Mouse (Mus musculus) macrophage (primary cell): ENCODE data around the gene Glb1l. TPM values are rescaled to one million over a fixed set of nuclear protein-coding genes. Genes with fewer than 3 reads are reported as not detected.

ENCODE experiments used
- H3K27ac ChIP-seq: fragments of 350-480 bp; formaldehyde crosslinking; 2 replicates; pipeline ENCODE4 v1.9.0; 2021
- H3K36me3 ChIP-seq: fragments of 350-480 bp; formaldehyde crosslinking; 2 replicates; pipeline ENCODE4 v1.9.0; 2021; ENCODE audit errors: inconsistent target
- H3K4me3 ChIP-seq: fragments of 350-480 bp; formaldehyde crosslinking; 2 replicates; pipeline ENCODE4 v1.9.0; 2021; ENCODE audit errors: inconsistent target
- H3K79me2 ChIP-seq: fragments of 350-480 bp; formaldehyde crosslinking; 2 replicates; pipeline ENCODE4 v1.9.0; 2021; ENCODE audit errors: inconsistent target
- WGBS: methylation state at CpG from one replicate; pipeline ENCODE4 v1.1.7; 2026; ENCODE audit warnings: inconsistent platforms; ENCODE audit not compliant: missing documents; 5-methylcytosine and 5-hydroxymethylcytosine counted together
- polyA plus RNA-seq: library from polyadenylated mRNA; stranded (reverse); fragments of 250-400 nt; gene quantifications from 3 replicates; pipeline ENCODE4 v1.2.4, GENCODE M21; 2018; ENCODE audit warnings: inconsistent platforms
- total RNA-seq, 78 experiments: library from RNA; depleted of rRNA; stranded (reverse); fragments of 250-400 nt; gene quantifications; 1 replicate in 9 of 78; 2 replicates in 24 of 78; 3 replicates in 43 of 78; 4 replicates in 2 of 78; pipeline ENCODE4 v1.2.4; 2018; ENCODE audit warnings: inconsistent platforms in 56 of 78

The Glb1l gene
- total RNA-seq (2018; cell fraction: chromatin; rRNA removed), result 100 to 1,000 TPM in 24 of 26 experiments, 10 to 100 TPM in 2; 78.5 to 191 (median 120) TPM
- total RNA-seq (2018; cell fraction: cytosol; rRNA removed), result 10 to 100 TPM in 16 of 26 experiments, 1 to 10 TPM in 10; 6.4 to 16.9 (median 11.9) TPM
- 10 to 100 TPM; 31.2 to 99.4 (median 64.4) TPM for total RNA-seq (2018; cell fraction: nucleus; rRNA removed)
- 9.8 to 15.2 TPM (median 13.2 TPM) in 3 replicates for polyA plus RNA-seq

- H3K27ac ChIP-seq, result peak within 1 kb of the TSS; percentile 71
- WGBS, result 3% methylated on average over 38 of the region's 42 CpGs
Measured at GRCm38 (mm10) chr1:75210136-75211087, at the start of gene Glb1l, which contains the start of gene Stk16. Gene Glb1l, minus strand, starts transcription at chr1:75210813. Gene Stk16, plus strand, starts transcription at chr1:75210838.

GRCm38 (mm10) chr1:75255516-75256046 is 45.0 kb upstream of the Glb1l start:
- no peak overlapping the region for H3K27ac ChIP-seq
- H3K79me2 ChIP-seq, result no peaks in the 10 kb centered on the region
- H3K36me3 ChIP-seq, result no peaks in the 10 kb centered on the region
- 44% methylated on average over 10 of the region's 10 CpGs for WGBS
- no peak overlapping the region for H3K4me3 ChIP-seq

More at GRCm38 (mm10) chr1:75210136-75211087, at the start of gene Glb1l, which contains the start of gene Stk16:
- Histone ChIP-seq H3K36me3 (peaks cover 12% of the 10 kb centered on the region; the same call in 1 of the 2 replicates), H3K79me2 (peaks cover 38% of the 10 kb centered on the region), H3K4me3 (peak within 1 kb of the TSS; percentile 78)

GRCm38 (mm10) chr1:75254625-75255013 is 44.0 kb upstream of the Glb1l start:
- WGBS, result 87% methylated on average over 8 of the region's 8 CpGs
- no peak overlapping the region for H3K4me3 ChIP-seq
- H3K36me3 ChIP-seq, result no peaks in the 10 kb centered on the region
- H3K79me2 ChIP-seq, result no peaks in the 10 kb centered on the region
- no peak overlapping the region for H3K27ac ChIP-seq

GRCm38 (mm10) chr1:75253849-75254624 is 43.4 kb upstream of the Glb1l start:
- no peak overlapping the region for H3K4me3 ChIP-seq
- no peaks in the 10 kb centered on the region for H3K36me3 ChIP-seq
- WGBS, result 62% methylated on average over 16 of the region's 16 CpGs
- no peaks in the 10 kb centered on the region for H3K79me2 ChIP-seq
- H3K27ac ChIP-seq, result no peak overlapping the region

- Histone ChIP-seq H3K4me3 (no peak overlapping the region), H3K79me2 (no peaks in the 10 kb centered on the region), H3K27ac (no peak overlapping the region), H3K36me3 (no peaks in the 10 kb centered on the region)
- WGBS, result 89% methylated on average over 16 of the region's 16 CpGs
Measured at GRCm38 (mm10) chr1:75253029-75253428, 42.4 kb upstream of the Glb1l start.

- Histone ChIP-seq H3K27ac (no peak overlapping the region), H3K4me3 (no peak overlapping the region), H3K36me3 (no peaks in the 10 kb centered on the region), H3K79me2 (no peaks in the 10 kb centered on the region)
- WGBS, result 86% methylated on average over 13 of the region's 13 CpGs
Measured at GRCm38 (mm10) chr1:75252308-75252707, 41.7 kb upstream of the Glb1l start.

GRCm38 (mm10) chr1:75251112-75251970 is 40.7 kb upstream of the Glb1l start:
- Histone ChIP-seq H3K4me3 (no peak overlapping the region), H3K79me2 (no peaks in the 10 kb centered on the region), H3K27ac (no peak overlapping the region), H3K36me3 (no peaks in the 10 kb centered on the region)
- WGBS, result 6% methylated on average over 21 of the region's 22 CpGs

GRCm38 (mm10) chr1:75250498-75250897 is 39.9 kb upstream of the Glb1l start:
- Histone ChIP-seq H3K36me3 (no peaks in the 10 kb centered on the region), H3K27ac (no peak overlapping the region), H3K4me3 (no peak overlapping the region), H3K79me2 (no peaks in the 10 kb centered on the region)
- 93% methylated on average over 3 of the region's 3 CpGs for WGBS

GRCm38 (mm10) chr1:75248041-75248772 is 37.6 kb upstream of the Glb1l start:
- no peaks in the 10 kb centered on the region for H3K79me2 ChIP-seq
- 66% methylated on average over 9 of the region's 9 CpGs for WGBS
- no peaks in the 10 kb centered on the region for H3K36me3 ChIP-seq
- no peak overlapping the region for H3K4me3 ChIP-seq
- H3K27ac ChIP-seq, result no peak overlapping the region

GRCm38 (mm10) chr1:75247071-75247930 is 36.7 kb upstream of the Glb1l start:
- Histone ChIP-seq H3K36me3 (no peaks in the 10 kb centered on the region), H3K79me2 (no peaks in the 10 kb centered on the region), H3K27ac (no peak overlapping the region), H3K4me3 (no peak overlapping the region)
- WGBS, result 95% methylated on average over 15 of the region's 16 CpGs

GRCm38 (mm10) chr1:75244836-75245235 is 34.2 kb upstream of the Glb1l start:
- Histone ChIP-seq H3K4me3 (no peak overlapping the region), H3K27ac (no peak overlapping the region)
- 48% methylated on average over 3 of the region's 4 CpGs for WGBS

GRCm38 (mm10) chr1:75244175-75244826 is 33.7 kb upstream of the Glb1l start:
- Histone ChIP-seq H3K36me3 (no peaks in the 10 kb centered on the region), H3K27ac (no peak overlapping the region)
- 94% methylated on average over 10 of the region's 12 CpGs for WGBS

More at GRCm38 (mm10) chr1:75244836-75245235, 34.2 kb upstream of the Glb1l start:
- no peaks in the 10 kb centered on the region for H3K36me3 ChIP-seq
- no peaks in the 10 kb centered on the region for H3K79me2 ChIP-seq

More at GRCm38 (mm10) chr1:75244175-75244826, 33.7 kb upstream of the Glb1l start:
- Histone ChIP-seq H3K4me3 (no peak overlapping the region), H3K79me2 (no peaks in the 10 kb centered on the region)
